Mouse (Mus musculus) kidney, adult 2 months (tissue): ENCODE results near the gene Prdm12.

Experiments
- CTCF ChIP-seq: fragments of 200-500 bp; conservative IDR thresholded peaks from 2 replicates; pipeline ENCODE4 v1.5.1; 2011; ENCODE audit warnings: low read depth, mild to moderate bottlenecking, control low read depth, low read length, moderate library complexity, mixed read lengths; ENCODE audit not compliant: insufficient read depth, insufficient read length
- POLR2A ChIP-seq: fragments of 200-500 bp; IDR thresholded peaks from one replicate; pipeline ENCODE4 v1.6.1; 2011; ENCODE audit warnings: low read depth, low read length, control low read depth

DNA sequence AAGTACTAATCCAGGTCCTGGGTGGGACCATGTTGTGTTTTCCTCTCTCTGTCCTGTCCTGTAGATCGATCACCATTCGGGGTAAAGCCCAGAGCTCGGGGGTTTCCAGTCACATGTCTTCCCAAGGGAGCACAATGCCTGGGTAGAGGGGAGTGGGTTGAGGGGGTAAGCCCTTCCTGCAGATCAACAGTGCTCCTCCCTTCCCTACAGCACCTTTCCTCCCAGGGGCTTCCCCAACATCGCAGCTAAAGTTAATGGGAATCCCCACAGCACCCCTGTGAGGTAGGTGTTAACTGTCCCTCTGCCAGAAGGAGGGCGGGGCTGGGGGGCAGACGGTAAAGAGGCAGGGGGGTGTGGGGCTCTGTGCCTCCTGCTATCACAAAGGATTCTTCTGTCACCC, 27.2 kb upstream of the Prdm12 start:
- TF ChIP-seq CTCF (no peak), POLR2A (no peak)
